Mouse (Mus musculus): Measurements from ENCODE around the gene Gstm7.
"Not testable (repeated sequence)": the region's sequence is repeated elsewhere in the genome, so short reads cannot be mapped to it uniquely, and the experiment has no call there.

The Gstm7 gene

DNA sequence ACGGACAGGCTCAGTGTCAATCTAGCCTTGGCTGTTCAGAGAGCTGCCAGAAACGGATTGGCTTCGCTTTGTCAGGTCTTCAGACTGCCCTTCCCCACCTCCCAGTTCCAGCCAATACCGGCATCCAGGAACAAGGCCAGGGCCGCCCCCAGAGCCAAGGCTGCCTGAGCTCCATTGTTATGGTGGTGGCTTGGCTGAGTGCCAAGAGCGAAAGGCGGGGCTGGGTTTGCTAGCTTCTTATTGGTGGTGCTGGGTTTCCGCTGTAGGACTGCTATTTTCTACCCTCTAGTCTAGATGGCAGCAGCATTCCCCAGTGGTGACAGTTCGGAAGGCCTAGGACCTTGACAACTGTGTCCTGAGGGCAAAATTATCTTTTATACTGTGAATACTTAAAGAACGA, at the start of gene Gstm7:
Gene Gstm7, minus strand, starts transcription at position 148 of the 400 bp plus-strand sequence.
- DNase-seq (ENCODE audit: extremely low read depth, low read depth), result peak; percentile 97

- no peak for DNase-seq (ENCODE audit: extremely low read depth, low read depth)
Measured at GRCm38 (mm10) chr3:107981261-107981660, 49.6 kb upstream of the Gstm7 start.

DNA sequence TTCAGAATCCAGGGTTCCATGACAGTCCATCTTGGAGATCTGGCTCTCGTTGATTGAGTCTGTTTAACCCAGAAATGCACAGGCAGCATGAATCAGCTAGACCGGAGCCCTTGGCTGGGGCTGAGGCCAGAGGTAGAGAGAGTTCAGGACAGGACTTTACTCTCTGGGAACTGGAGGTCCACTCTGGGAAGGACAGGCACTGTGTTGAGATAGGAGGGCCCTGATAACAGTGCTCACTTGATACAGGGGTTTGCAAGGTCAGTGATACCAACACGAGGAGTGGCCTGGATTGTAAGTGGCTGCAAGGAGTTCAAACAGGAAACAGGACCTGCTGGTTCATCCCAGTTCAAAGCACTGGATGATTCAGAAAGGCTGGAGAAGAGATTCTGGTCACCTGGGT, 46.1 kb upstream of the Gstm7 start:
- no peak for DNase-seq (ENCODE audit: extremely low read depth, low read depth)

DNA sequence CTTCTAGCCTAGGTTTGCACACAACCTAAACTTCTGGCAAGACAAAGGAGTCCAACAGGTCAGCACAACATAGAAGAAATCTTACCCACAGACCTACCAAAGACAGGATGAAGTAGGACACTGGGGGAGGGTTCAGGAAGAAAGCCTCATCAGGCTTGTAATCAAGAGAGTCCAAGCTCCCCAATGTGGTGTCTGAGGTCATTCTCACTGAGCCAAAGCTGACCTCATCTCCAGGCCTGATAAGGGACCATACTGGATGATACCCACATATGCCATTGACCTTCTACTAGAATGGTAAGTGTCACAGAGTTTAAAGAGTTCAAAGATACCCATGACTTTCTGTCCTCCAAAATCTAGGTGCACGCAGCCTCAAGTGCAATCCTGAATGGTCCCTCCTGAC, 42.6 kb upstream of the Gstm7 start:
- no peak for DNase-seq (ENCODE audit: extremely low read depth, low read depth)

DNA sequence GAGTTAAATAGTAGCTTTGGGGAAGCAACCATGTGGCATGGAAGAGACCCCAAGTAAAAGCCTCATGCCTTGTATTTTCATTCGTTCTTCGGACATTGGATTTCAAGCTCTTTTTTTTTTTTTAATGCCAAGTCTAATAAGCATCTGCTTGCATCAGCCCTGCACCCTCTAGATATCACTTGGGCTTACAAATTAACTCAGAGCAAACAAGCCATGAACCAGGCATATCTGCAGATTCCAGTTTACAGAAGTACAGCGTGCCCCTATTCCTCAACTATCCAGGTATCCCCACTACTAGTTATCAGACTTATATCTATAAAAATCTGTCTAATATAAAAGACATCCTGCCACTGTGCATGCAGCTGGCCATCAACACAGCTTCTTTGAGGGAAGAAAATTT, 40.5 kb upstream of the Gstm7 start:
- no peak for DNase-seq (ENCODE audit: extremely low read depth, low read depth)

DNA sequence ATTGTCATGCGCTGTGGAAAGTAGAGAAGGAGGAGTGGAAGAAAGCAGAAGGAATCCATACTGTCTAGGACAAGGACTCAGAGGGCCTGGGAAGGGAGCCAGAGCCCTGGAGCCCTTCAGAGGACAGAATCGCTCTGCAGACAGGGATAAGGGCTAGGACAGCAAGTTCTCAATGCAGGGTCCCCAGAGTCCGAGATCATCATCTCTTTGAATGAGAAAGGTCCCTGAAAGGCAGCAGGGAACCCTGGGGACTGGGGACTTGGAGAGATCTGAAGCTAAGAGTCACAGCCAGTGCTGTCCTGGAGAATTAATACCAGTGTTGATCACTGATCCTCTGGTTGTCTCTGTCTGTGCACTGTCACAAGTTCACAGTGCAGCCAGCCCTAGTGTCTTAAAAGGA, 39.5 kb upstream of the Gstm7 start:
- not testable (repeated sequence) for DNase-seq (ENCODE audit: extremely low read depth, low read depth)

DNA sequence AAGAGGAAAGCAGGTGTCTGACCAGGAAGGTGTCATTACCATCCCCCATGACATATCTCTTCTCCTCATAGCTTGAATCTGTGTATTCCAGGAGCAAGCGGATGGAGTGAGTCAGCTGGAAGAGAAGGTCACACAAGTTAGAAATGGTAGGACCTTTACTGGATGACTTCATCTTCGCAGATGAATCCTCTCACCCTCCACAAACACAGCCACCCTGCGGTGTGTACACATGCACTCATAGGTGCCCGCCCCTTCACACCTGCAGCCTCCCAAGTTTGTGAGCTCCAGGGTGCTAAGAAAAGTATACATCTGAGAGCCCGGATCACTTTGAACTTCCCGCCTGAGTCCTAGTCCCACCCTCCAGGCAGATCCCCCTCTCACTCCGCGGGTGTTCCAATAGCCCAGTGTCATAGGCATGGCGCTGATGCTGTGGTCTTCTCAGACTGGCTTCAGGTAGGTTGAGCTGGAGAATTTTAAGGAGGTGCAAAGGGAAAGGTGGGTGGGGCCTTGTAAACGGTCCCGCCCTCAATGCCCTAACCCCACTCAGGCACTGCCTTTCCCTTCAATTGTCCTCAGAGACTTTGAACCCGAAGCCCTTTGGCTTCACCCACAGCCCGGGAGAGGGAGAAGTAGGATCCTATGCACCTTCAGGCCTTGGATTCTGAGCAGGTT, 37.2 kb upstream of the Gstm7 start, which contains the start of gene Gstm3:
Gene Gstm3, minus strand, starts transcription at position 560 of the 672 bp plus-strand sequence.
- no peak for DNase-seq (ENCODE audit: extremely low read depth, low read depth)

- DNase-seq (ENCODE audit: extremely low read depth, low read depth), result no peak
Measured at GRCm38 (mm10) chr3:107966631-107967030, 35.0 kb upstream of the Gstm7 start.

DNA sequence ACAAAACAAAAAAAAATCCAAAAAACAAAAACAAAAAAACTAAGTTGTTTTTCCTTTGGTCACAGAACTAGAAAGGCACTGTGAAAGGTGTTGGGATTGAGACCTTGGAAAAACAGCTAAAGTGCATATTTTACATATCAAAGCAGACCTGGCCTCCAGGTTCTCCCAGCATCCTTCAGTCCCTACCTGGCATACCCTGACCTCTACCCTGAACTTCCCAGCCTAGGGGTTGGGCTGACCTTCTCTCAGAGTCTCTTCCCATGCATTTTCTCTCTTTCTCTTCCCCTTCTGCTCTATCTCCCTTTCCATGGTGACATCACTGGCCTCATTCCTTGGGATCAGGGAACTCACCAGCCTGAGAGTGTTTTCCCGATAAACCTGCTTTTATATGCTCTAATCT, 34.0 kb upstream of the Gstm7 start:
- no peak for DNase-seq (ENCODE audit: extremely low read depth, low read depth)

DNA sequence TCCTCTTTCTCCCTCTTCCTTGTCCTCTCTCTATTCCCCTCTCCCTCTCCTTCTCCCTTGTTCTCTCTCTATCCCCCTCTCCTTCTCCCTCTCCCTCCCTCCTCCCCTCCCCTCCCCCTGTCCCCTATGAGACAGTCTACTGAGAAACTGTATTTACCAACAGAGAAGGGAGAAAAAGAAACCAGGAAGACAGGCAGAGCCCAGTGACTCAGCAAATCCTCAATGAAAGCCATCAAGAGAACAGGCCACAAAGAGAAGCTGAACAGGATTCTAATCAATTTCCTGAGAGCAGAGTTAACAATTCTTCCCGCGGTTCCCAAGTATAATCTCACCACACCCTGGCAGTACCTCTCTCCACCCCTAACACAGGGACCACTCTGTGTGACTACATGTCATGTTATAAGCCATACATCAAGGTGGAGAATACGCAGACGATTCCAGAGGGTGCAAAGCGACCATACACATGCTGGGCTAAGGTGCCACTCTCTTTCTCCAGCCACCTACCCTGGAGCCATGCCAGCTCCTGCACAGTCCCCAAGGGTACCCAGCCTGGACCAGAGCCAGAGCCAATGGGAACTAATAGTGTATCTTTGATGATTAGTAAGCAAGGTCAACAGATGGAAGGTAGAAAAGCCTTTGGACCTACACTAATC, 33.2 kb upstream of the Gstm7 start:
- DNase-seq (ENCODE audit: extremely low read depth, low read depth), result peak; percentile 79

DNA sequence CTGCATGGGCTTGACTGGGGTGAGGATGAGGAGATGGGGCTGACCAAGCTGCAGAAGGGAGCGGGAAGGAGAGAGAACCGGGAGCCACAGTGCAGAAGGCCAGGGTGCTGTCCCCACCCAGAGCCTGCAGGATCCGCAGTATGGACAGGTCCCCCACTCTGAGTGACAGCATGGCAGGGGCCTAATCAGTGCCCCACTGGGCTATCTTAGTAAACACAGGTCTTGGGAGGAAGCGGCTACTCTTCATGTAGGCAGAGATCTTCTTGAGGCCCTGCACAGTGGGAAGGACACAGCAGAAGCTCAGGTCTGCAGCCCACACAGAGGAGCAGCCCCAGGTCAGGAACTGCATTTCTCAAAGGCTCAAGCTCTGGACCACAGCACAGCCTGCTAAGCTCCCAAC, 32.4 kb upstream of the Gstm7 start:
- DNase-seq (ENCODE audit: extremely low read depth, low read depth), result peak; percentile 39

DNA sequence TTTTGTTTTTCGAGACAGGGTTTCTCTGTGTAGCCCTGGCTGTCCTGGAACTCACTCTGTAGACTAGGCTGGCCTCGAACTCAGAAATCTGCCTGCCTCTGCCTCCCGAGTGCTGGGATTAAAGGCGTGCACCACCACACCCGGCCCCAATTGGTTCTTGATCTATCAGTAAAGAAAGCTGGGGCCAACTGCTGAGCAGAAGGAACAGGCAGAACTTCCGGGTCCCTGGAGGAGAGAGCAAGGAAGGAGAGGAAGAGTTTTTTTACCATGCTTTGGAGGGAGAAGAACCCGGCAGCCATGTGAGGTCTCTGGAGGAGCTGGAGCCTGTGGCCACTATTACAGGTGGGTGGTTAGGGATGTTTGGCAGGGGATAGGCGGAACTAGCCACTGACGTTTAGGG, 23.6 kb upstream of the Gstm7 start:
- DNase-seq (ENCODE audit: extremely low read depth, low read depth), result not testable (repeated sequence)

DNA sequence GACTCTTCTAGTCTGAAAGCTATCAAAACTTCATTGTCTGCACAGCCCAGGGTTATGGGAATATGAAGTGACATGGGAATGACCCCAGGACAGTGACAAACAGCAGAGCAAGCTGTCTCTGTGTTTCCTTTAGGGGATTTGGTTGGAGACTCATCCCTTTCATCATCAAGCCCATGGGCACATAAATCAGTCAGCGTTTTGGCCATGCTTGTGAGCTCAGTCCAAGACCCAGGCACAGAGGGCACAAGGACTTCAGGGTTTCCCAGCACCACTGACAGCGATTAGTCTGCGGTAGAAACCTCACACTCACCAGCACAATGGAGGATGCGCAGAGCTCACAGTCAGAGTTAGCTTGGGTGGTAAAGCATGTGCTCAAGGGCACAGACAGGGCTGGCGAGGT, 22.3 kb upstream of the Gstm7 start:
- no peak for DNase-seq (ENCODE audit: extremely low read depth, low read depth)

- peak; percentile 59 for DNase-seq (ENCODE audit: extremely low read depth, low read depth)
Measured at GRCm38 (mm10) chr3:107953328-107953755, 21.7 kb upstream of the Gstm7 start.

GRCm38 (mm10) chr3:107950531-107950930, 18.9 kb upstream of the Gstm7 start:
- no peak for DNase-seq (ENCODE audit: extremely low read depth, low read depth)

DNA sequence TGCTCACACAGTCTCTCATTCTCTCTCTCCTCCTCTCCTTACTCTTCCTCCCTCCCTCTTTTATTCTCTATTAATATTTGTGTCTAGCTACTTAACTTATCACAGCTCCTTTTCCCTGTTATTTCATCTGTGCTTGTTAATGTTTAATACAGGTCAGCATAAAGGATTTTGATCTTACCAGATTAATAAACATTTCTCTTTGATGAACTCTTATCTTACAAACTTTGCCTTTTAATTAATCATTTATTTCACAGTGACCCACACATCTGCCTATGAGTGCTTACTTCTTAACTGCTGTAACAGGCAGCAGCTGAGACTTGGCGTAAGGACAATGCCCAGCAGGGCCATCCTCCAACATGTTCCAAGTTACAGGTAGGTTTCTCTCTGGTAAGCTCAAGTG, 17.8 kb upstream of the Gstm7 start:
- not testable (repeated sequence) for DNase-seq (ENCODE audit: extremely low read depth, low read depth)

DNA sequence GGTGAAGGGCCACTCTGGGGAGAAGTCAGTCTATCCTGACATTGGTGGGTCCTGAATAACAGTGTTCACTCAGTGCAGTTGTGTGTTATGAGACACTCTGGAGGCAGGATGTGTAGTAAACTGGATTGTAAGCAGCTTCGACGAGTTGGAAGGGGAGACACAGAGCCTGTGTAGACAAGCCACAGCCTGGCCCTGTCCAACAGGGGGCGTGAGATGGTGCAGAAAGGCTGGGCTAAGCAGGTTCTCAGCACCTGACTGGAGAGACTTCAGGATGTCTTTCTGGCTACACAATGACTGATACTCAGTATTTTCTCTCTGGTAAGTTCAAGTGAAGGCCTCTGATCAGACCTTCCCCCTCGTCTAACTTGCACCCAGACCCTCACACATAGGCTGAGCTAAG, 14.1 kb upstream of the Gstm7 start:
- DNase-seq (ENCODE audit: extremely low read depth, low read depth), result no peak

GRCm38 (mm10) chr3:107943239-107943990, 11.8 kb upstream of the Gstm7 start, which contains the start of gene Gstm6:
Gene Gstm6, minus strand, starts transcription at chr3:107943749.
- DNase-seq (ENCODE audit: extremely low read depth, low read depth), result no peak

DNA sequence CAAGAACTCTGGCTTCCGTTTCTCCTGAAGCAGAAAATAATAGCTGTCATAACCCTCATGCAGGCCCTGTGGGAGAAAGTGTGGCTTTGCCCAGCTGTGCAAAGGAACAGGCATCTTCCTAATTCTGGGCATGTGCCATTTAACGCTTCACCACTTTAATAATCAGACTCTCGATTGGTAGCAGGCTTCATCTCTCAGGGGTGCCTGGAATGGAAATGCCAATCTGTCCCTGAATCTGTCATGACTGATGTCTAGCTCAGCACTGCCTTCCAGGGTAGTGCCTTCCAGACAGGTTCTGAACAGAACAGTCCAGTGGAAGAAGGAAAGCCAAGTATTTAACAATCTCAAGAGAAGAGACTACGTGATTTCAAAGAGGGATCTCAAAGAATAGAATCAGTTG, 9.6 kb upstream of the Gstm7 start:
- no peak for DNase-seq (ENCODE audit: extremely low read depth, low read depth)

DNA sequence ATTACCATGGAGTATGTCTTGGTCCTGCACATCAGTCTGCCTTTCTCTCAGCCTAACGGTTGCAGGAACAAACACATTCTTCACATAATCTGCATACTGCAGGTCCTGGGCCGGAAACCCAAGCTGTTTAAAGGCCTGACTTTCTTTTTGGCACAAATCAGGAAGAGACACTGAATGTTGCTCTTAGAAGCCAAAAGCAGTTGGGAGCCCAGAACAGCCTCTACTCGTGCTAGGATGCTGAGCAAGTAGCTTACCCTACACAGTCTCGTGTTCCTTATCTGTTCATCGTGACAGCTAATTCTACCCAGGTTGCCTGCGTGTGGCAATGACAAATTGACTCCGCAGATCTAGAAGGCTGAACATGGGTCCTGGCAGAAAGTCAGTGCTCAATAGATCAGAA, 8.9 kb upstream of the Gstm7 start:
- no peak for DNase-seq (ENCODE audit: extremely low read depth, low read depth)

GRCm38 (mm10) chr3:107939830-107940229, 8.2 kb upstream of the Gstm7 start:
- peak; percentile 52 for DNase-seq (ENCODE audit: extremely low read depth, low read depth)

GRCm38 (mm10) chr3:107939403-107939802, 7.8 kb upstream of the Gstm7 start:
- peak; percentile 59 for DNase-seq (ENCODE audit: extremely low read depth, low read depth)
